Mouse (Mus musculus): ENCODE measurements around the gene Gpam. TPM values are rescaled to one million over a fixed set of nuclear protein-coding genes. Genes with fewer than 3 reads are reported as not detected.

Gene Gpam
- polyA plus RNA-seq, 1 experiment from 2014 or later: 6.4 TPM

DNA sequence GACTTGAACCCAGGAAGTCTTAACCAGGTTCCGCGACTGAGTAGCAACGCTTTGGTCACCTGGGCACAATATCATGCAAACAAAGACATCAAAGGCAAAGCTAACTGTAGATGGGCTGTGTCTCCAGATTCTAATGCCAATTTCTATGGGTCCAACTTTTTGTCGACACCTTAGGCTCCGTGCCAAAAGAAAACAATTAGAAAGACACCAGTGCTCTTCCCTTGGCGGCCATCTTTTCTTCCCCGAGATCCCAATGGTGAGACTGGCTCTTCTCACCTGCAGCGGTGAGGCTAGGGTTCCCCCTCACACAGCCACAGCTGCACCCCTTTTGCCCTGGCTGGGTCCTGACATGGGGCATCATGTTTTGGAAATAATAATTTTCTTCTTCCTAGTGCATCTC lies 64.5 kb downstream of the Gpam start:
- DNase-seq (ENCODE audit: low spot score): no peak

DNA sequence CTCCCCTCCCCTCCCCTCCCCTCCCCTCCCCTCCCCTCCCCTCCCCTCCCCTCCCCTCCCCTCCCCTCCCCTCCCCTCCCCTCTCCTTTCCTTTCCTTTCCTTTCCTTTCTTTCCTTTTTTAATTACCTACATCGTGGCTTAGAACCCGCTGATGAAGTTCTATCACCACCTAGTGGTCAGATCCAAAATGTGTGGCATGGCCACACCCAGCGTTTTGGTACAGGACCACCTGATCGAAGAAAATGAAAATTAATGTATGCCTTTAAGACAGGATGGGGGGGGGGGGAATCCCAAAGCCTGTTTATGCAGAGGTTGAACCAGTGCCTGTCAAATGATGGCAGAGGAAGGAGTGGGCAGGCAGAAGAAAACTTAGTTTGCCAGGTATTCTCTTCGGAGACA lies 65.1 kb downstream of the Gpam start:
- DNase-seq (ENCODE audit: low spot score): peak; percentile 54

DNA sequence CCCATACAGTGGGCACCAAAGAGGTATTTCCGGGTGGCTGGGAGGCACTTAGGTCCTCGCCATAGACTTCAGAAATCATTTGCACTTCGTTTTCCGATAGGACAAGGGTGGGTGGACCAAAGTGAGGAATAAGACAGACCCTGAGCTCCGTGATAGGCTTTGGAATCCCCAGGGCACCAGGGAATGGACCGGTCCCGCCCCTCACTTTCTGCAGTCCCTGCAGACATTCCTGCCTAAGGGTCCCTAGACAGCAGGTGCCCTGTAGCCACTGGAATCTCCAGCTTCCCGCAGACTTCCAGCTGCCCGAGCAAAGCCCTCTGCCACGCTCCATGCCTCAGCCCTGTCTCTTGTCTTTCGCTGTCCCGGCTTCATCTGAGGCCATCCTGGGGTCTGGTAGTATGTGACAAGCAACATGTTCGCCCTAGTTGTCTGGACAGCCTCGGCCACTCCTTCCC lies 65.6 kb downstream of the Gpam start:
- DNase-seq (ENCODE audit: low spot score): no peak

DNA sequence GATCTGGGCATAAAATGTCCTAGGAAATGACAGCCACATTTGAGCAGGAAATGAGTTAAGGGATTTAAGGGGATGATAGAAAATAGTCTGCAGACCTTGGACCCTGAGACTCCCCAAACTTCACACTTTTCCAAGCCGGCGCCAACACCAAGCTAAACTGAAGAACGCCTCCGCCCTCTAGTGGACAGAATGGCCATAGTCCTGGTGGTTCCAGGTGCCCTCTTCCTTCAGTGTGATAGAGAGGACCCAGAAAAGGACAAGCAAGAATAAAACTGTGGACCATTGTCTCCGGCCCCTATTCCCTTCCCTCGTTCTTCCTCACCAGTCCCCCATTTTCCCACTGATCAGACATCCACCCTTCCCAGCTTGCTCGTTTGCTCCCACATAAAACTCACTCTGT lies 66.1 kb downstream of the Gpam start:
- peak; percentile 60 for DNase-seq (ENCODE audit: low spot score)

DNA sequence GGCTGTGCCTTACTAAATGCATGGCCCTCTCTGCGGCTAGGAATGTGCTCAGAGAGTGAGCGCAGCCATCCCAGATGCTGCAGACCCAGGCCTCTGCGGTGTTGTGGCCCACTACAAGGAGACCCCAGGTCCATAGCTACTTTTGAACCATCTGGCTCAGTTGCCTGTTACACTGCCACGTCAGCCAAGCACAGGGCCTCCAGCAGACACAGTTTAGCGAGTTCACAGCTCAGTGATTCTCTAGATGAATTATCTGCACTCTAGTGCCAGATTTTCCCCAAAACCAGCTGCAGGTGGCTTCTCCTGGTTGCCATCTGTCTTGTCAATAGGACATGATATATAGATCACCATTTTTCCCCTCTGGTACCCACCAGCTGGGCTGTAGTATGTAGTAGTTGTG lies 69.6 kb downstream of the Gpam start:
- DNase-seq (ENCODE audit: low spot score): no peak

DNA sequence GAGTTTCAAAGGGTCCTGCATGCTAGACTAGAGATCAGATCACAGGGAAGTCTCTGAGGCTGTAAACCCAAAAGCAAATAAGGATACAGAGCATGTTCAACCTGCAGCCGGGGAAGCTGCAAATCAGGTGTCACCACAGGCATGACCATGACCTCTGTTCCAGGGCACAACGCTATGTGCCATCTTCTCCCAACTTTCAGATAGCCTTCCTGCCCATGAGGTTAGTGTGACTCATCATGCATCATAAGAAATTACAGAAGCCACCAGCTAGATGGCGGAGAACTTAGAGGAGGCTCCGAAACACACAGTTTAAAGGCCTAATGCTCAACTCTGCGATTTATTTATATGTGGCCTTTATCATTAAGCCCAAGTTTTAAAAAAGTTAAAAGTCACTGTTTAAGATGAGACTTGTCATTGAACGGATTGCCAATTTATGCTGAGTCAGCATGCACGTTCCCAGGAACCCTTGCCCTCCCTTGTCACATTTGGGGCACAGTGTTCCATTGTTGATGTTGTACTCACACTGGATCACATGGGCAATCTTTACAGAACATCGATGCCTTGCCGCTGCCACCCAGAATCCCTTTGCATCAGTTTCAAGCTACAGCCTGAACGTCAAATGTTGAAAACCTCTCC lies 71.3 kb downstream of the Gpam start:
- DNase-seq (ENCODE audit: low spot score): no peak

DNA sequence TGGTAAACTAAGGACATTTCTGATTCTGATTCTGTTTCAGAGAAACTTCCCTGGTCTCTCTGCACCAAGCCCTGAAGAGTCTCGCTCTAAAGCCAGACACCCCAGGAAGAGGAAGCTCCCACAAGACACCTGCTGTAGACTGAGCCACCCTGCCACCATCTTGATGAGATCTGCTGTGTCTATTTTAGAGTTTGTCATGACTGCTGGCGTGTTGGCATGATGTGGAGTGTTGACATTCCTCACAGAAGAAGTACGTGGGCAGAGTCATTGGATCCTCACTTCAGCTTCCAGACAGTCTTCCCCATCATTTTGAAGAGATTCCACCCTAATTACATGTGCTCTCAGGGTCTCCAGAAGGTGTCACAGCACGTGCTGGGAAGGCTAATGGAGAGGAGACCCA lies 73.9 kb downstream of the Gpam start:
- no peak for DNase-seq (ENCODE audit: low spot score)

DNA sequence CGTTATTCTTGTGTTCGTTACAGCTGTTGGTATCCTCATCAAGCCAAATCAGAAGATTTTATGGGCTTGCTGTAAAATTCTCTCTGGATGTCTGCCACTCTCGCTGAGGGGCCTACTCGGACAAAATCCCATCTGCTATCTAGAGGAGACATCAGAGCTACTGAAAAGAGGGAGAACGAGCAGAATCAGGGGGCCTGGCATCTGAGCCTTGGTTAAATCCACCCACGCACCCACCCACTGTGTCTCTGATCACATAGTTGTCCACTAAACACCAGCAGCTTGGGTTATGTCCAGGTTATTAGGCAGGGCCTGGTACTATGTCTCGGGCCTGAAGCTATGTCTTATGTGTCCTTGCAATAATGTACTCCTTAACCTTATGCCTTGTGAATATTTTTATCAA lies 89.6 kb downstream of the Gpam start:
- no peak for DNase-seq (ENCODE audit: low spot score)

DNA sequence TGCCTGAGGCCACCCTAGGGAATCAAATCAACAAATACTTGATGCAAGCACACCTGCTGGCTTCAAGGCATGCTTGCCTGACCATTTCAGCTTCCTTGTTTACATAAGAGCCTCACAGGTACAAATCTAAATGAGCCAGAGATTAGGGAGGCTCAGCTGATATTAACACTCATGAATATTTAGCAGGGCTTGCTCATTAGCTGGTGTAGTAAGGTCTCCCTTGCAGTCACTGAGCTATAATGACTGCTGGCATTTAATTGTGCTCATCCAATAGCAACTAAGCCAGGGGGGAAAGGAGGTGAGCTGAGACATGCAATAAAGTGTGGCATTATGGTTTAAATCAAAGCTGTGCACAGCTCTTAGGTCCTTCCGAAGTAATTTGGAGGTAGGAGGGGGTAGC lies 108.2 kb downstream of the Gpam start:
- DNase-seq (ENCODE audit: low spot score): no peak

Other genes with a start within 250 kb of the Gpam start
- gene Tectb, start 53.5 kb upstream of the Gpam start, polyA plus RNA-seq (2015; fragmentation: Nextera tagmentation; extraction: Ambion mirVana): 0.24 and 0.60 TPM in 2 replicates
- 0.04 and 0.06 TPM in 2 replicates for gene Gucy2g, start 114.0 kb upstream of the Gpam start, polyA plus RNA-seq (2015; fragmentation: Nextera tagmentation; extraction: Ambion mirVana)
- 72.4 and 83.1 TPM in 2 replicates for gene Acsl5, start 124.7 kb upstream of the Gpam start, polyA plus RNA-seq (2015; fragmentation: Nextera tagmentation; extraction: Ambion mirVana)
- gene Zdhhc6, start 188.8 kb upstream of the Gpam start, polyA plus RNA-seq (2015; fragmentation: Nextera tagmentation; extraction: Ambion mirVana): 73.4 and 75.9 TPM in 2 replicates
- 26.9 and 29.1 TPM in 2 replicates for gene Vti1a, start 189.1 kb upstream of the Gpam start, polyA plus RNA-seq (2015; fragmentation: Nextera tagmentation; extraction: Ambion mirVana)

All from thymus, postnatal 0 days (tissue).